9 mouse cellular contexts compared by ENCODE assay signal in the genomic region with DNA sequence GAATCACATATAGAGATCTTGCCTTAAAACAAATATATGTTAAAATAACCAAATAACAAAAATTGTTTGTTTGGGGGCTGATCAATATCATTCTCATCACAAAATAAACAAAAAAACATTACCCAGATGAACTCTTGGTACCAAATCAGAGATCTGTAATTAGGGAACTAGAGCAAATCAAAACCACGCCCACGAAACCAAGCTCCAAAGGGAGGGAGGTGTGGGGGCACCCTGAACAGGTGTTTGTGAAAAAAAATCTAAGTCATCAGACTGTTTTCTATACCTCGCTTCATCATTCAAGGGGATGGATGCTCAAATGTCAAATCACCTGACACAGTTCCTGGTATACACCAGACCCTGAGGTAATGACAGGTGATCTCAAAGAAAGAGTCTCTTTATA. TPM values are rescaled to one million over a fixed set of nuclear protein-coding genes. Genes with fewer than 3 reads are reported as not detected.
DNase-seq lines count a peak whose midpoint lies in the region; ATAC-seq and TF ChIP-seq lines count a peak whose summit lies in the region.
"Had no signal": no experiment of that assay in that cellular context is flagged by ENCODE, and none has a peak within 500 bp of the region (broad histone marks: within the 10 kb centered on the region; RNA-seq: fewer than 3 reads in every experiment).

No protein-coding gene starts in this region.

- peak overlapping the region; percentile 82; the same call in 1 of the 2 replicates for H3K4me3 ChIP-seq in kidney, postnatal 0 days (replicated peaks; ENCODE audit: low read depth, low read length)
- peak overlapping the region; percentile 79 for H3K4me3 ChIP-seq in embryonic facial prominence, embryonic 15.5 days (replicated peaks)
- peak overlapping the region; percentile 81 for H3K4me3 ChIP-seq in limb, embryonic 10.5 days
- peak overlapping the region; percentile 89 for H3K4me3 ChIP-seq in neural tube, embryonic 13.5 days

- no peak for DNase-seq in kidney, postnatal 0 days (ENCODE audit: low spot score)
- no peak for DNase-seq in kidney, postnatal 14 days
- no peak for DNase-seq in limb, embryonic 10.5 days (ENCODE audit: low spot score)
- no peak for DNase-seq in layer of hippocampus, postnatal 36 days
- no peak for DNase-seq in adrenal gland, postnatal 10 days
- DNase-seq in kidney, postnatal 25 days = no peak
- DNase-seq: kidney, adult 9 months had no signal

- H3K27ac ChIP-seq in kidney, postnatal 0 days = no peak overlapping the region
- H3K27ac ChIP-seq in embryonic facial prominence, embryonic 15.5 days (replicated peaks) = no peak overlapping the region
- no peak overlapping the region for H3K27ac ChIP-seq in limb, embryonic 10.5 days
- peak overlapping the region; percentile 79; the same call in 1 of the 2 replicates for H3K27ac ChIP-seq in neural tube, embryonic 13.5 days (replicated peaks)

- peaks cover 8% of the 10 kb centered on the region for H3K4me1 ChIP-seq in kidney, postnatal 0 days (replicated peaks; ENCODE audit: insufficient read depth, low read length)
- H3K4me1 ChIP-seq in embryonic facial prominence, embryonic 15.5 days = peaks cover 12% of the 10 kb centered on the region
- H3K4me1 ChIP-seq in limb, embryonic 10.5 days = peaks cover 21% of the 10 kb centered on the region
- peaks cover 19% of the 10 kb centered on the region for H3K4me1 ChIP-seq in neural tube, embryonic 13.5 days (replicated peaks)

- no peak for ATAC-seq in kidney, postnatal 0 days (replicated peaks; ENCODE audit: low FRiP score, low read depth)
- ATAC-seq in embryonic facial prominence, embryonic 15.5 days (ENCODE audit: insufficient number of reproducible peaks, low FRiP score, low TSS enrichment, low read depth) = no peak
- no peak for ATAC-seq in neural tube, embryonic 13.5 days (ENCODE audit: low read depth)

- H3K4me2 ChIP-seq in kidney, postnatal 0 days (ENCODE audit: low read length) = peak overlapping the region; percentile 96
- H3K4me2 ChIP-seq in embryonic facial prominence, embryonic 15.5 days (replicated peaks) = peak overlapping the region; percentile 73
- peak overlapping the region; percentile 65 for H3K4me2 ChIP-seq in neural tube, embryonic 13.5 days

- WGBS in kidney, postnatal 0 days = 74% methylated on average over 3 of the region's 3 CpGs
- WGBS in embryonic facial prominence, embryonic 15.5 days = 71% methylated on average over 3 of the region's 3 CpGs
- WGBS in limb, embryonic 10.5 days = 88% methylated on average over 3 of the region's 3 CpGs
- WGBS in neural tube, embryonic 13.5 days = 92% methylated on average over 3 of the region's 3 CpGs

- no peaks in the 10 kb centered on the region for H3K9me3 ChIP-seq in kidney, postnatal 0 days (replicated peaks; ENCODE audit: low read length)
- H3K9me3 ChIP-seq in embryonic facial prominence, embryonic 15.5 days (replicated peaks) = no peaks in the 10 kb centered on the region
- no peaks in the 10 kb centered on the region for H3K9me3 ChIP-seq in limb, embryonic 10.5 days (replicated peaks)
- H3K9me3 ChIP-seq in neural tube, embryonic 13.5 days = no peaks in the 10 kb centered on the region

- peaks cover 20% of the 10 kb centered on the region for H3K36me3 ChIP-seq in kidney, postnatal 0 days (ENCODE audit: insufficient read depth, low read length)
- peaks cover 38% of the 10 kb centered on the region for H3K36me3 ChIP-seq in embryonic facial prominence, embryonic 15.5 days
- H3K36me3 ChIP-seq in limb, embryonic 10.5 days = peaks cover 47% of the 10 kb centered on the region
- H3K36me3 ChIP-seq in neural tube, embryonic 13.5 days = peaks cover 41% of the 10 kb centered on the region

- H3K27me3 ChIP-seq in kidney, postnatal 0 days (ENCODE audit: insufficient read depth, low read length) = no peaks in the 10 kb centered on the region
- no peaks in the 10 kb centered on the region for H3K27me3 ChIP-seq in embryonic facial prominence, embryonic 15.5 days
- H3K27me3 ChIP-seq in limb, embryonic 10.5 days (ENCODE audit: low read depth, poor library complexity, severe bottlenecking) = no peaks in the 10 kb centered on the region
- H3K27me3 ChIP-seq in neural tube, embryonic 13.5 days = no peaks in the 10 kb centered on the region

- peak overlapping the region; percentile 88 for H3K9ac ChIP-seq in kidney, postnatal 0 days (ENCODE audit: low read depth, low read length)
- H3K9ac ChIP-seq in embryonic facial prominence, embryonic 15.5 days = peak overlapping the region; percentile 90
- peak overlapping the region; percentile 95 for H3K9ac ChIP-seq in neural tube, embryonic 13.5 days

- no peak for TF ChIP-seq CTCF in kidney, postnatal 0 days (IDR thresholded peaks at IDR 0.05; ENCODE audit: low read depth)

RNA-seq across cellular contexts. Expression of a gene that starts 1.5 kb away (rescaled TPM):
- polyA plus RNA-seq in kidney, postnatal 0 days (2015; fragmentation: Nextera tagmentation; extraction: Ambion mirVana) = 37.5 and 37.8 TPM in 2 replicates
- polyA plus RNA-seq in embryonic facial prominence, embryonic 15.5 days (2015; fragmentation: Nextera tagmentation; extraction: Ambion mirVana) = 51.3 and 55.2 TPM in 2 replicates
- 79.7 and 80.9 TPM in 2 replicates for polyA plus RNA-seq in limb, embryonic 10.5 days (2016; fragmentation: Nextera tagmentation; extraction: Ambion mirVana)
- 44.8 and 49.5 TPM in 2 replicates for polyA plus RNA-seq in neural tube, embryonic 13.5 days (2015; fragmentation: Nextera tagmentation; extraction: Ambion mirVana)
- total RNA-seq in layer of hippocampus, postnatal 36 days (2021) = 10 to 100 TPM; 40.3 to 41.9 TPM
- total RNA-seq in adrenal gland, postnatal 10 days (2021) = 10 to 100 TPM; 41.6 to 44.6 TPM

RNA-seq across cellular contexts. Expression of a gene that starts 42.8 kb away (rescaled TPM):
- 59.5 and 60.7 TPM in 2 replicates for polyA plus RNA-seq in kidney, postnatal 0 days (2015; fragmentation: Nextera tagmentation; extraction: Ambion mirVana)
- polyA plus RNA-seq in embryonic facial prominence, embryonic 15.5 days (2015; fragmentation: Nextera tagmentation; extraction: Ambion mirVana) = 59.4 and 61.4 TPM in 2 replicates
- 45.4 and 52.9 TPM in 2 replicates for polyA plus RNA-seq in limb, embryonic 10.5 days (2016; fragmentation: Nextera tagmentation; extraction: Ambion mirVana)
- polyA plus RNA-seq in neural tube, embryonic 13.5 days (2015; fragmentation: Nextera tagmentation; extraction: Ambion mirVana) = 134 and 143 TPM in 2 replicates
- 100 to 1,000 TPM; 102 to 108 TPM for total RNA-seq in layer of hippocampus, postnatal 36 days (2021)
- total RNA-seq in adrenal gland, postnatal 10 days (2021) = 10 to 100 TPM; 52.0 to 53.2 TPM

RNA-seq across cellular contexts. Expression of a gene that starts 45.3 kb away (rescaled TPM):
- polyA plus RNA-seq in kidney, postnatal 0 days (2015; fragmentation: Nextera tagmentation; extraction: Ambion mirVana) = 1.0 TPM in 2 replicates
- polyA plus RNA-seq in embryonic facial prominence, embryonic 15.5 days (2015; fragmentation: Nextera tagmentation; extraction: Ambion mirVana) = 1.4 and 2.2 TPM in 2 replicates
- 0.36 and 0.53 TPM in 2 replicates for polyA plus RNA-seq in limb, embryonic 10.5 days (2016; fragmentation: Nextera tagmentation; extraction: Ambion mirVana)
- polyA plus RNA-seq in neural tube, embryonic 13.5 days (2015; fragmentation: Nextera tagmentation; extraction: Ambion mirVana) = 0.47 and 0.90 TPM in 2 replicates
- total RNA-seq in layer of hippocampus, postnatal 36 days (2021) = under 1 TPM; 0.66 to 0.82 TPM
- 1 to 10 TPM; 3.5 to 5.6 TPM for total RNA-seq in adrenal gland, postnatal 10 days (2021)
